Mouse (Mus musculus): ENCODE measurements around the gene Dppa3. TPM values are rescaled to one million over a fixed set of nuclear protein-coding genes. Genes with fewer than 3 reads are reported as not detected.
"Not testable (repeated sequence)": the region's sequence is repeated elsewhere in the genome, so short reads cannot be mapped to it uniquely, and the experiment has no call there.

The Dppa3 gene
- polyA plus RNA-seq, 1 experiment from 2014 or later = not detected

GRCm38 (mm10) chr6:122612426-122612825 is 13.8 kb upstream of the Dppa3 start:
- H3K36me3 ChIP-seq = no peaks in the 10 kb centered on the region
- H3K27ac ChIP-seq (replicated peaks) = no peak overlapping the region
- no peak overlapping the region for H3K9ac ChIP-seq
- no peak overlapping the region for H3K4me3 ChIP-seq (replicated peaks)
- H3K4me1 ChIP-seq = no peaks in the 10 kb centered on the region
- H3K27me3 ChIP-seq = no peaks in the 10 kb centered on the region
- H3K9me3 ChIP-seq (replicated peaks) = no peaks in the 10 kb centered on the region
- no peak overlapping the region for H3K4me2 ChIP-seq (replicated peaks)
- no peak for ATAC-seq (ENCODE audit: insufficient number of reproducible peaks, low FRiP score, low TSS enrichment, low read depth)
- WGBS = 71% methylated on average over 4 of the region's 4 CpGs

- no peak overlapping the region for H3K4me2 ChIP-seq (replicated peaks)
- no peak for ATAC-seq (ENCODE audit: insufficient number of reproducible peaks, low FRiP score, low TSS enrichment, low read depth)
- no peaks in the 10 kb centered on the region for H3K27me3 ChIP-seq
- WGBS = 49% methylated on average over 2 of the region's 2 CpGs
- H3K4me3 ChIP-seq (replicated peaks) = no peak overlapping the region
- H3K27ac ChIP-seq (replicated peaks) = no peak overlapping the region
- H3K36me3 ChIP-seq = no peaks in the 10 kb centered on the region
- no peak overlapping the region for H3K9ac ChIP-seq
- no peaks in the 10 kb centered on the region for H3K4me1 ChIP-seq
- no peaks in the 10 kb centered on the region for H3K9me3 ChIP-seq (replicated peaks)
Observed at GRCm38 (mm10) chr6:122614047-122614446, 12.2 kb upstream of the Dppa3 start.

GRCm38 (mm10) chr6:122616022-122616421 is 10.2 kb upstream of the Dppa3 start:
- no peaks in the 10 kb centered on the region for H3K36me3 ChIP-seq
- no peaks in the 10 kb centered on the region for H3K9me3 ChIP-seq (replicated peaks)
- ATAC-seq (ENCODE audit: insufficient number of reproducible peaks, low FRiP score, low TSS enrichment, low read depth) = no peak
- no peak overlapping the region for H3K9ac ChIP-seq
- H3K4me2 ChIP-seq (replicated peaks) = no peak overlapping the region
- H3K27me3 ChIP-seq = no peaks in the 10 kb centered on the region
- no peaks in the 10 kb centered on the region for H3K4me1 ChIP-seq
- H3K4me3 ChIP-seq (replicated peaks) = no peak overlapping the region
- H3K27ac ChIP-seq (replicated peaks) = no peak overlapping the region
- 45% methylated on average over 3 of the region's 3 CpGs for WGBS

- Histone ChIP-seq H3K9ac (no peak overlapping the region), H3K4me2 (replicated peaks) (no peak overlapping the region), H3K36me3 (no peaks in the 10 kb centered on the region), H3K27me3 (no peaks in the 10 kb centered on the region), H3K4me1 (no peaks in the 10 kb centered on the region), H3K27ac (replicated peaks) (no peak overlapping the region), H3K4me3 (replicated peaks) (no peak overlapping the region), H3K9me3 (replicated peaks) (no peaks in the 10 kb centered on the region)
- no peak for ATAC-seq (ENCODE audit: insufficient number of reproducible peaks, low FRiP score, low TSS enrichment, low read depth)
- WGBS = 91% methylated on average over 6 of the region's 6 CpGs
Observed at GRCm38 (mm10) chr6:122621066-122621465, 5.1 kb upstream of the Dppa3 start.

GRCm38 (mm10) chr6:122624480-122624879 is 1.7 kb upstream of the Dppa3 start:
- no peak overlapping the region for H3K9ac ChIP-seq
- WGBS = 48% methylated on average over 5 of the region's 5 CpGs

DNA sequence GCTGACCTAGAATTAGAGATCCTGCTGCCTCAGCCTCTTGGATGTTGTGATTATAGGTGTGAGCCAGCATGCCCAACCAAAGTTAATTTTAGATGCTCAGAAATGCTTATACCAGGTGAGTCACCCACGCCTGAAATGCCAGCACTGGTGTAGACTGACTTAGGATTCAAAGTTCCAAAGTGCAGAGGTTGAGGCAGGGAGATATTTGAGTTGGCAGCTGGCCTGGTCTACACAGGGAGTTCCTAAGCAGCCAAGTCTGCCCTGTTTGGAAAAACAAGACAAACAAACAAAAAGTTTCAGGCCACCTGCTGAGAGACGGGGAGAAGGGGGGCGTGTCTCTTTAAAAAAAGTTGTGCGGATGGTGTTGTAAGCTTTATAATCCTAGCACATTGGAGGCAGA is 1.1 kb upstream of the Dppa3 start:
- WGBS = 73% methylated on average over 4 of the region's 4 CpGs
- no peak for ATAC-seq (ENCODE audit: insufficient number of reproducible peaks, low FRiP score, low TSS enrichment, low read depth)
- Histone ChIP-seq H3K4me2 (replicated peaks) (no peak overlapping the region), H3K36me3 (no peaks in the 10 kb centered on the region), H3K9me3 (replicated peaks) (no peaks in the 10 kb centered on the region), H3K4me1 (no peaks in the 10 kb centered on the region), H3K4me3 (replicated peaks) (no peak overlapping the region), H3K27me3 (no peaks in the 10 kb centered on the region), H3K9ac (no peak overlapping the region), H3K27ac (replicated peaks) (no peak overlapping the region)

More at GRCm38 (mm10) chr6:122624480-122624879, 1.7 kb upstream of the Dppa3 start:
- ATAC-seq (ENCODE audit: insufficient number of reproducible peaks, low FRiP score, low TSS enrichment, low read depth) = no peak
- H3K4me3 ChIP-seq (replicated peaks) = no peak overlapping the region
- no peaks in the 10 kb centered on the region for H3K9me3 ChIP-seq (replicated peaks)
- no peak overlapping the region for H3K4me2 ChIP-seq (replicated peaks)
- no peak overlapping the region for H3K27ac ChIP-seq (replicated peaks)
- no peaks in the 10 kb centered on the region for H3K4me1 ChIP-seq
- no peaks in the 10 kb centered on the region for H3K27me3 ChIP-seq
- no peaks in the 10 kb centered on the region for H3K36me3 ChIP-seq

- no peak overlapping the region for H3K9ac ChIP-seq
- H3K4me1 ChIP-seq = no peaks in the 10 kb centered on the region
- 0 out of 2 replicates have a peak overlapping the region, but pooled peaks have one; percentile 12 for H3K4me3 ChIP-seq (replicated peaks)
- 42% methylated on average over 20 of the region's 20 CpGs for WGBS
- H3K36me3 ChIP-seq = no peaks in the 10 kb centered on the region
- no peaks in the 10 kb centered on the region for H3K9me3 ChIP-seq (replicated peaks)
- H3K27me3 ChIP-seq = no peaks in the 10 kb centered on the region
- ATAC-seq (ENCODE audit: insufficient number of reproducible peaks, low FRiP score, low TSS enrichment, low read depth) = no peak
- H3K27ac ChIP-seq (replicated peaks) = no peak overlapping the region
- H3K4me2 ChIP-seq (replicated peaks) = peak overlapping the region; percentile 25
Observed at GRCm38 (mm10) chr6:122627469-122628108, 1.4 kb downstream of the Dppa3 start.

GRCm38 (mm10) chr6:122633411-122633810 is 7.2 kb downstream of the Dppa3 start:
- Histone ChIP-seq H3K36me3 (no peaks in the 10 kb centered on the region), H3K9ac (no peak overlapping the region), H3K27ac (replicated peaks) (no peak overlapping the region), H3K4me3 (replicated peaks) (no peak overlapping the region), H3K9me3 (replicated peaks) (no peaks in the 10 kb centered on the region), H3K4me1 (no peaks in the 10 kb centered on the region), H3K4me2 (replicated peaks) (no peak overlapping the region), H3K27me3 (no peaks in the 10 kb centered on the region)
- no peak for ATAC-seq (ENCODE audit: insufficient number of reproducible peaks, low FRiP score, low TSS enrichment, low read depth)
- 53% methylated on average over 9 of the region's 9 CpGs for WGBS

- no peak for ATAC-seq (ENCODE audit: insufficient number of reproducible peaks, low FRiP score, low TSS enrichment, low read depth)
- 81% methylated on average over 7 of the region's 7 CpGs for WGBS
Observed at GRCm38 (mm10) chr6:122635315-122635714, 9.1 kb downstream of the Dppa3 start.

GRCm38 (mm10) chr6:122636666-122637065 is 10.5 kb downstream of the Dppa3 start:
- 72% methylated on average over 3 of the region's 3 CpGs for WGBS
- H3K9me3 ChIP-seq (replicated peaks) = no peaks in the 10 kb centered on the region
- H3K4me3 ChIP-seq (replicated peaks) = no peak overlapping the region
- H3K9ac ChIP-seq = no peak overlapping the region
- no peak overlapping the region for H3K27ac ChIP-seq (replicated peaks)
- H3K4me2 ChIP-seq (replicated peaks) = no peak overlapping the region
- no peaks in the 10 kb centered on the region for H3K27me3 ChIP-seq
- no peaks in the 10 kb centered on the region for H3K4me1 ChIP-seq
- ATAC-seq (ENCODE audit: insufficient number of reproducible peaks, low FRiP score, low TSS enrichment, low read depth) = no peak
- no peaks in the 10 kb centered on the region for H3K36me3 ChIP-seq

More at GRCm38 (mm10) chr6:122635315-122635714, 9.1 kb downstream of the Dppa3 start:
- no peak overlapping the region for H3K4me2 ChIP-seq (replicated peaks)
- no peak overlapping the region for H3K4me3 ChIP-seq (replicated peaks)
- H3K4me1 ChIP-seq = no peaks in the 10 kb centered on the region
- H3K36me3 ChIP-seq = no peaks in the 10 kb centered on the region
- no peak overlapping the region for H3K9ac ChIP-seq
- H3K27me3 ChIP-seq = no peaks in the 10 kb centered on the region
- no peaks in the 10 kb centered on the region for H3K9me3 ChIP-seq (replicated peaks)
- no peak overlapping the region for H3K27ac ChIP-seq (replicated peaks)

- H3K27me3 ChIP-seq; H3K27ac ChIP-seq (replicated peaks); H3K36me3 ChIP-seq; ATAC-seq (ENCODE audit: insufficient number of reproducible peaks, low FRiP score, low TSS enrichment, low read depth); H3K4me2 ChIP-seq (replicated peaks); H3K4me1 ChIP-seq; H3K9me3 ChIP-seq (replicated peaks); H3K4me3 ChIP-seq (replicated peaks); H3K9ac ChIP-seq: not testable (repeated sequence)
- 85% methylated on average over 4 of the region's 4 CpGs for WGBS
Observed at GRCm38 (mm10) chr6:122637566-122637965, 11.4 kb downstream of the Dppa3 start.

- 92% methylated on average over 21 of the region's 21 CpGs for WGBS
- not testable (repeated sequence) for H3K4me2 ChIP-seq (replicated peaks); H3K27me3 ChIP-seq; H3K9me3 ChIP-seq (replicated peaks); H3K9ac ChIP-seq; H3K27ac ChIP-seq (replicated peaks); ATAC-seq (ENCODE audit: insufficient number of reproducible peaks, low FRiP score, low TSS enrichment, low read depth); H3K36me3 ChIP-seq; H3K4me3 ChIP-seq (replicated peaks); H3K4me1 ChIP-seq
Observed at GRCm38 (mm10) chr6:122644196-122644595, 18.0 kb downstream of the Dppa3 start.
